Mouse (Mus musculus) spleen, postnatal 14 days (tissue): ENCODE results near the gene Lsm3.

Experiments used
- DNase-seq, 2 experiments: peaks; one replicate each; pipeline ENCODE4 v3.0.0; 2021 to 2022; ENCODE audit warnings: low spot score in 2 of 2

Gene Lsm3

GRCm38 (mm10) chr6:91558565-91558964 lies 42.8 kb downstream of the Lsm3 start:
- no peak for DNase-seq

- no peak for DNase-seq
These were observed 43.6 kb downstream of the Lsm3 start for GRCm38 (mm10) chr6:91559371-91559770.

- DNase-seq: no peak
These were observed 44.5 kb downstream of the Lsm3 start for GRCm38 (mm10) chr6:91560186-91560585.

GRCm38 (mm10) chr6:91563031-91563430 lies 47.3 kb downstream of the Lsm3 start:
- DNase-seq: no peak

GRCm38 (mm10) chr6:91566407-91566806 lies 50.7 kb downstream of the Lsm3 start:
- no peak for DNase-seq
